Mouse (Mus musculus): ENCODE results near the gene Lrig2.

Lrig2 gene

DNA sequence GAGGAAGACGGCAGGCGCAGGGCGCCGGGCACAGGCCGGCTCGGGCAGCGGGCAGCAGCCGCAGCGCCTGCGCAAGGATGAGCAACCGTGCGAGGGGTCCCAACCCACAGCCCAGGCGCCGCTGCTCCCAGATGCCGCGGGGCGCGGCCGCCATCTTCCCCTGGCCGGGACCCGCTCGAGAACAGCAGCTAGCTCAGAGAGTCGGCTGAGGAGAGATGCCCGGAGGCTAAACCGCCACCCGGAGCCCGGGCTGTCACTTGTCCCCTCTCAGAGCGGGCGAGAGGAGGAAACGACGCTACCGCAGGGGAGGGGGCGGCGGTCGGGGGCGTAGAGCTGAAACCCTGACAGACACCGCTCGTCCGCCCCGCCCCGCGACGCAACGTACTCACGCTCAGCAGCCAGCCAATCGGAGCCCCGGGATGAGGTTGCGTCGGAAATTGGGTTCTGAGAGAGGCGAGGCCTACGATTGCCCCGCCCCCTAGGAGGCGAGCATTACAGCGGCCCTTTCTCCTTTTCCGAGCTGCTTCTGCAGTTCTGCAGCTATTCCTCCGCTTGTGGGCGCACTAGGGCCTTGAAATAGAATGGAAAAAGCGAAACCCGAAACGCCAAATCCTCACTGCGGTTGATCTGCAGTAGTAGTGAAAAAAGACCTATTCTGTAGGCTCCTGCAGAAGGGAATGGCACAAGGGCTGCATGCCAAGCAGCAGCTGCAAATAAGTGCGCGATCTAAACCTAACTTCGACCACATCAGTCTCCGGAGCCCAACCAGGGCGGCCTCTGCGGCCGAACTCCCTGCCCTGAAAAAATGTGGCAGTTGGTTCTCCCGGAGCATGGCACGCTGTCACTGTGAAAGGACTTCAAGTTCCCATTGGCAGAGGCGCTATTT, at the start of gene Lrig2:
TSS of gene Lrig2 (minus strand) at position 381 of the 886 bp plus-strand sequence.
- DNase-seq (ENCODE audit: low spot score in 2 of 2) = peak; percentile 98 to 99

DNA sequence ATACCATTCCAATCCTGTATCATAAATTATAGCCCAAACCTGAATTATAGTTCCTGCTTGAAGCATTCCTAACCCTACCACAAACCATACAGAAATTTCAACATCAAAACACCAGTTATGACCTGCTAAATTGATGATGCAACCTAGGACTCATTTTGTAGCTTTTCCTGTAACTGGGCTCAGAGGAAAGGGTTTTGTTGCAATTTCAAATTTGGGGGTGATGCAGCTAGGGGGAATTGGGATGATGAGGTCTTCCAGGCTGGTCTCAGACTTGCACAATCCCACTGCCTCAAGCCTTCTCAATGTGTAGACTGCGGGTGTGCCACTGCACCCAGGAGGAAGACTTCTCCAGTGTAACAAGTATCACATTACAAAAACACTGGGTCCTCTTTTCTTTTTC, 44.9 kb upstream of the Lrig2 start:
- no peak for DNase-seq (ENCODE audit: low spot score in 2 of 2)

GRCm38 (mm10) chr3:104550594-104550993, 38.9 kb upstream of the Lrig2 start:
- DNase-seq (ENCODE audit: low spot score in 2 of 2) = no peak

DNA sequence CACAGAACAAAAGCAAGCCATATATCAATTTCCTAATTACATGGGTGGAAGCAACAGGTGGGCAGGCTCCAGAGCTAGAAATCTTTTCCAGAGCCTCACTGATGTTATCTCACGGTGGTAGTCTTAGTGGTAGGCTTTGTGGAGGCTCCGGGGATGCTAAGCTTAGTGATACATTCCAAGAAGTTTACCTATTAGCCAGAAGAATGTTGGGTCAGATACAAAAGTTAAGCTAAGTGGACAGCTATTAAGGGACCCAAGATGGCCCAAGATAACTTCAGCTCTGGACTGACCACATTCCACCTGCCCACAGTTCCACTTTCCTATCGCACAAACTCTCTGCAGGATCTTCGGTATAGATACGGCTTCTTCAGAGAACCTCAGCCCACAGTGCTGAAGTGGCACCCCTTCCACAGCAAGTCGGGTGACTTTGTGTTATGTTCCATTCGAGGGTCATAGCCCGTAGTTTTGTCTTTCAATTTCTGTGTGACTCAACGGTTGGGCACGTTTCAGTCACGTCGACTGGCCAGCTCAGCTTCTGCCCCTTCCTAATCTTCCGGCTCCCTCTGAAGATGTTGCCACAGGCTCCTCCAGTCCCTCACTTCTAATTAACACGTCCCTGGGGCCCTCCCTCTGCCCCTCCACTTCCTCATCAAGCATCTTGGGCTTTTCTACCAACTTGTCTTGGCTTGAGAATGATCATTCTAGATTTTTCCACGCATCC, 36.8 kb upstream of the Lrig2 start:
- DNase-seq (ENCODE audit: low spot score in 2 of 2) = no peak

- DNase-seq (ENCODE audit: low spot score in 2 of 2) = no peak
Observed at GRCm38 (mm10) chr3:104543825-104544224, 32.1 kb upstream of the Lrig2 start.

GRCm38 (mm10) chr3:104542065-104542429, 30.3 kb upstream of the Lrig2 start:
- DNase-seq (ENCODE audit: low spot score in 2 of 2) = no peak

DNA sequence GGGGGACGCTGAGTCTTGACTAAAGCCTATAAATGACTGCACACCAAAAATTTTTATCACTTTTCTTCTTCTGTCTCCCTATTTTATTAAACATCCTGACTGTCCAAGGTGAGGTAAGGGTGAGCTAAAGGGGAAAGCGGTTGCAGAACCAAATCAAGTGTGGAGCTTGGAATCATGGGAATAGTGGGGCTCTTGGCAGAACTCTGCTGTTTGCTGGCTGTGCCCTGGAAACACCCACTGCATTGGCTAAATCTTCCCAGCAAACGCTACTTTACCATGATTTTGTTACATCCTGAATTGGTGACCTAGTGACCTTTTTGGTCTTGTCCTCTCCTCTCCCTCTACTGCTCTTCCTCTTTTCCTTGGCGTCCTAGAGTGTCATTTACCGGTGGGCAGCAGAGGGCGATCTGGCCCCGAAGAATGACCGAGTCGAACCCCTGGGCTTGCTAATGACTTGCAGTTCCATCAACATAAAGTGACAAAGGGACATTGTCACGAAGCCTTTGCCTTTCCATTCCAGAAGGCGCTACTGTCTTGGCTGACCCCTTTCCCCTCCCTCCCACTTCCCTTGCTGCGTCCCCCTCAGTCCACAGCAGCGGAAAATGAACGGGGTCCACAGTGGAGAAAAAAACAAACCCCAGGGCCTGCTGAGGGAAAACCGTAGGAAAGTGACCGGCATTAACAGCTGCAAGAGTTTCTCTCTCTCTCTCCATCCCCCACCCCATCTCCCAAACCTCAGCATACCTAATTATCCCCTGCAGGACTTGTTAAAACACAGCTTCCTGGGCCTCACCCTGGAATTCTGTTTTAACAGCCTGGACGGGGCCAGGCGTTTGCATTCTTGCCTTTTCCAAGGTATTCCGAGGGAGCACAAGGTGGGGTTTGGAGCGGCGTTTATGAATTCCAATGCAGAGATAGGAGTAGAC, 29.7 kb upstream of the Lrig2 start:
- peak; percentile 67 to 78 for DNase-seq (ENCODE audit: low spot score in 2 of 2)

DNA sequence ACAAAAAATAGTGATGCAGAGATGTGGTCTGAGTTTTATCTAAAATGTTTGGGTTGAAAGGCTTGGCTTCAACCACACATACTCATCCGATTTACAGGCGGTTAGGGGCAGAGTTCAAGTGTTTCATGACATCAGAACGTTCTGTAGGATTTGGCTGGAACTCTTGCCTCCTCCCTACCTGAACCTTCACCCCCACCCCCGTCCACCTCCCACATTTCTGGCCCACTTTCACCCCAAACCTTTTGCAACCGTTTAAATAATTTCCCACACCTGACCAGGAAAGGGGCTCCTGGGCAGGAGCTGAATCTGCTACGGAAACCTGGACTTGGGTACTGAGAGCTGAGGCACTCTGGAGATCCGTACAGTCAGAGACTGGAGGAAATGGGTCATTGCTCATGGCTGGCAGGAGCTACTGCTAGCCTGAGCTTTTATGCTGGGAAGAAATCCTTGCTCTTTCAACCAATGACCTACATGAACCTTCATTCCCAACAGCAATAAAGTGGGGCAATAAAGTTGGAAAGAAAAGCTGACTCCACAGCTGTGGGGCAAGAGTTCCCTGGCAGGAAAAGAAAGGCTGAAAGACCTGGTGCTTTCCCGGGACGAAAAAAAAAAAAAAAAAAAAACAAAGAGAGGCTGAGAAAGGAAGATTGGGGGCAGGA, 28.9 kb upstream of the Lrig2 start:
- DNase-seq (ENCODE audit: low spot score in 2 of 2) = no peak

DNA sequence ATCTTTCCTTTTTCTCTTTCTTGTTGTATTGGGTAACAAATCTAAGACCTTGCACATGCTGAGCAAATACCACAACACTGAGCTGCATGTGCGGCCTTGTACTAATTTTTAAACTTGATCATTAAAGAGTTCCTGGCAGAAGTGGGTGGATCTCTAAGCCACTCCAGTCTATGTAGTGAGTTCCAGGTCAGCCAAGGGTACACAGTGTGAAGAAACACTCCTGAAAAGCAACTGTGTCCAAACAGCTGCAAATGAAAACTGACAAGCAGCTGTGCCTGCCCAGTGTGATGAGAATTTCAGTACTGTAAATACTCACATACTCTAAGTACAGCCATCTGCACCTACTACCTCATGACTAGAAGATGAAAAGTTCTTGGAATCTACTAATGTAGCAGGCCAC, 21.5 kb upstream of the Lrig2 start:
- DNase-seq (ENCODE audit: low spot score in 2 of 2) = no peak

DNA sequence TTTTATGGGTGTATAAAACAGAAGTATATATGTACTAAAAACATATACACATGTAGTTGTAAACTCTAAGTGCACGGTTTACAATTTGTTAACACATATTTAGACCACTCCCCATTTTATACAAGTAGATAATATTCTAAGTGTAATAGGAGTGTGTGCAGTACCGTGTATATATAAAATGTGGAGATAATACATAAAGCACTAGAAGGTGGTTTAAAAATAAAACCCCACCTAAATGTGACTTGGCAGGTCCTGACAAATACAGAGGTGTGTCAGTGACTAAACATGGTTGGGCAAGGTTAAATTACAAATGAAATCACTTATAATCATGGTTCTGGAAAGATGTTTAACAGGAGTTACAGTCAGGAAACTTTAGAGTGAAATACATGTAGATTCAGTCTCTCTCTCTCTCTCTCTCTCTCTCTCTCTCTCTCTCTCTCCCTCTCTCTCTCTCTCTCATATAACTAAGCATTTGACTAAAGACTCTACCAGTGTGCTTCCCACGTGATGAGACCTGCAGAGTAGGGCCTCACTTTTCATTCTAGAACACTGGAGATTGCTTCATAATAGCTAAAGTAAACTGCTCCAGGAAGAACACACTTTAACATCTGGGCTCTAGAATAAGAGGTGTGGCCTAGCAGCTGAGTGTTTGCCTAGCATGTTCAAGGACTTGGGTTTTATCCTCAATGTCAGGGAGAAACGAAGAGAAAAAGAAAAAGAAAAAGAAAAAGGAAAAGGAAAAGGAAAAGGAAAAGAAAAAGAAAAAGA, 14.6 kb upstream of the Lrig2 start:
- no peak for DNase-seq (ENCODE audit: low spot score in 2 of 2)

- DNase-seq (ENCODE audit: low spot score in 2 of 2) = no peak
Observed at GRCm38 (mm10) chr3:104525516-104525915, 13.8 kb upstream of the Lrig2 start.

GRCm38 (mm10) chr3:104525029-104525428, 13.3 kb upstream of the Lrig2 start:
- DNase-seq (ENCODE audit: low spot score in 2 of 2) = no peak

- DNase-seq (ENCODE audit: low spot score in 2 of 2) = peak in 1 of 2 experiments; percentile 17
Observed at GRCm38 (mm10) chr3:104523333-104523871, 11.7 kb upstream of the Lrig2 start.

- no peak for DNase-seq (ENCODE audit: low spot score in 2 of 2)
Observed at GRCm38 (mm10) chr3:104521341-104521924, 9.7 kb upstream of the Lrig2 start.

DNA sequence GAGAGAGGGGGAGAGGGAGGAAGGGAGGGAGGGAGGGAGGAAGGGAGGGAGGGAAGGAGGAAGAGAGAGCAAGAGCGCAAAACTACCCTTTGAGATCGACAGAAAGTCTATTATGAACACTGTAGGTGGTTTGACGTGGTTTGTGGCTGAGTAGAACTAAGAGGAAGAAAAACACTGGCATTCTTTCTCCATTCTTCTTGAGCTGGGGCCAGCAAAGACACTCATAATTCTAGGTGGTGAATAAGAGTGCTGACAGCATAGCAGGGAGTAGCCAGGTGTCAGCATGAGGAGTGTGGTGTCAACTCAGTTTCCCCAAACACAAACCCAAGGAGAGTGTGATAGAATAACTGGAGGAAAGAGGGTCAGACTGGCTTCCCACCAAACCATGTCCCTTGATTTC, 8.8 kb upstream of the Lrig2 start:
- no peak for DNase-seq (ENCODE audit: low spot score in 2 of 2)

DNA sequence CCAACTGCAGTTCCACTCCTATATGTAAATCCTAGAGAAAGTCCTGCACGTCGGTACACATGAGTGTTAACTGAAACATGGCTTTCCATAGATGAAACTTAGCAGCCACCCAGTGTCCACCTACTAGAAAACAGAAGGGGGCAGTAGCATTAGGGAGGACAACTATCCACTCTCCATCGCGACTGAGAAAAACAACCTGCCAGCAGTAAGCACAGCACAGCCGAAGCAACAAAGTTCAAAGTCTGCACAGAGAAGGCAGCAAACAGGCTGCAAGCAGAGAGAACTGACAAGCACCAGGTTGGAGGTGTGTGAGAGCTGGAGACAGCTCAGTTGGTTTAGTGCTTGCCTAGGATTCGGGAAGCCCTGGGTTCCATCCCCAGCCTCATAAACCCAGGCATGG, 7.2 kb upstream of the Lrig2 start:
- no peak for DNase-seq (ENCODE audit: low spot score in 2 of 2)

GRCm38 (mm10) chr3:104518411-104518810, 6.7 kb upstream of the Lrig2 start:
- DNase-seq (ENCODE audit: low spot score in 2 of 2) = no peak

GRCm38 (mm10) chr3:104517161-104517560, 5.4 kb upstream of the Lrig2 start:
- no peak for DNase-seq (ENCODE audit: low spot score in 2 of 2)

DNA sequence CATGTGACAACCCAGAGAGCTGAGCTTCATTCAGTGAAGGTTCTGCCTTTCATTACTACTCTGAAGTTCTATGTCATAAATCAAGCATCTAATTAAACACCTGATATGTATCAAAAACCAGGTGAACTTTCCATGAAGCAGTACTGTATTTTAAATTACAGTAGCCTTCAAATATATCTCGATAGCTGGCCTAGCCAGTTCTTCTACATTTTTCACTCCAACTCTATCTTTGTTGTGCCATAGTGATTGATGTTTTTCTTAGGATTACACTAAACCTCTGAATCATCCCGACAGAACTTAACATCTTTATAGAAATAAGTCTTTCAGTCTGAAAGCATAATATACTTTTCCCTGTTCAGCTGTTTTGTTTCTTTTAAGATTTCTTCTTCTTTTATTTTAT, 2.8 kb upstream of the Lrig2 start:
- DNase-seq (ENCODE audit: low spot score in 2 of 2) = no peak

- no peak for DNase-seq (ENCODE audit: low spot score in 2 of 2)
Observed at GRCm38 (mm10) chr3:104512424-104512748, 668 bp upstream of the Lrig2 start.

Data from spleen, postnatal 4 days (tissue).